Mouse (Mus musculus) cerebellum, adult 9-11 months (tissue): ENCODE measurements around the gene Tbc1d2.
"Not testable (repeated sequence)": the region's sequence is repeated elsewhere in the genome, so short reads cannot be mapped to it uniquely, and the experiment has no call there.

ENCODE experiments used
- DNase-seq: peaks from one replicate; pipeline ENCODE4 v3.0.0; 2022

Tbc1d2 gene

GRCm38 (mm10) chr4:46641283-46641682 is 8.7 kb downstream of the Tbc1d2 start:
- no peak for DNase-seq

DNA sequence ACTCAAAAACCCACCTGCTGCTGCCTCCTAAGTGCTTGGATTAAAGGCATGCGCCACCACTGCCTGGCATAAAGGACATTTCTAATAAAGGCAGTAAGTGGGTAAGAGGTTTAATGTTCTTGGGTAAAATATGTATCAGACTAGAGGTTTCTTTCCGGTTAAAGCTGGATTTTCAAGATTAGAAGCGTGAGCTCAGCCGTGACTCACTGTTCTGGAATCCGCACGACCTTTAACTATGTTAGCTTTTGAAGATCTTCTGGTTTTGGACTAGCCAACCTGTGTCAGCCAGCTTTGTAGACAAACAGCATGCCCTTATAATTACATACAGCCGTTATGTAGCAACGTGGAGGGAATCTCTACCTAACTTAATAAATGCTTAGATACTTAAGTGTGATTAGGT is 10.1 kb downstream of the Tbc1d2 start:
- no peak for DNase-seq

GRCm38 (mm10) chr4:46637250-46637649 is 12.8 kb downstream of the Tbc1d2 start:
- DNase-seq, result not testable (repeated sequence)

- no peak for DNase-seq
These were observed 14.1 kb downstream of the Tbc1d2 start for GRCm38 (mm10) chr4:46635702-46636430.

DNA sequence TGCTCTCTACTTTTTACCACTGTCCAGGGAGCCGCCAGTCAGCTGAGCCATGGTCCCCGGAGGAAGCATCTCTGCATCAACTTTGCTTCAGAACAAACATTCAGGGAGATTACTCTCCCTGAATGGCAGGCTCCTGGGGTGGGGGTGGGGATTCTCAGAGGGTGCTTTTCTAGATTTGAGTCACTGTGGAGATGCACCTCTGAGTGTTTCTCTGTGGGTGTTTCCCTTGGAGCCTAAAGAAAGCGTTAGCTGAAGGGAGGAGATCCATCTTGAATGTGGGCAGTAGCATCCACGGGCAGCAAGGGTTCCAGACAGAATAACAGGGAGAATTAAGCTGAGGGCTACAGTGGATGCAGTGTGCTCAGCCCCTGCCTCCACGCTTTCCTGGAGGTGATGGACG is 15.1 kb downstream of the Tbc1d2 start:
- no peak for DNase-seq

GRCm38 (mm10) chr4:46633565-46633964 is 16.4 kb downstream of the Tbc1d2 start:
- DNase-seq, result not testable (repeated sequence)

DNA sequence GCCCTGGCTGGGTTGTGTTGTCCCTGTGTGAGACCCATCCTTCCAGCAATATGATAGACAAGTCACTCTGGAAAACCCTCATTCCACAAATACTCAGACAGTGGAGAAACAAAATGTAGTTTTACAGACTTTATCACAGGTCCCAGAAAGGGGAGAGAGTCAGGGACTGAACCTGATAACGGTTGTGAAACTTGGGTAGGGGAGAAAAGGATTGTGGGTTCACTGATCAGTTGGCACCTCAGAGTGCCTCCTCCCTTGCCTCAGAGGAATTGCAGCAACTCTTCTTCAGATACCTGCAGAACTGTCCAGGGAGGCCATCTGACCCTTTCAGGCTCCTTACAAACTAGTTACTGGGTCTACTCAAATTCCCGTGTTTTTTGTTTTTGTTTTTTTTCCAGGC is 17.5 kb downstream of the Tbc1d2 start:
- no peak for DNase-seq

- DNase-seq, result no peak
These were observed 19.6 kb downstream of the Tbc1d2 start for GRCm38 (mm10) chr4:46630390-46630789.

GRCm38 (mm10) chr4:46628873-46629272 is 21.1 kb downstream of the Tbc1d2 start:
- DNase-seq, result no peak

- DNase-seq, result no peak
These were observed 21.9 kb downstream of the Tbc1d2 start for GRCm38 (mm10) chr4:46628081-46628480.

DNA sequence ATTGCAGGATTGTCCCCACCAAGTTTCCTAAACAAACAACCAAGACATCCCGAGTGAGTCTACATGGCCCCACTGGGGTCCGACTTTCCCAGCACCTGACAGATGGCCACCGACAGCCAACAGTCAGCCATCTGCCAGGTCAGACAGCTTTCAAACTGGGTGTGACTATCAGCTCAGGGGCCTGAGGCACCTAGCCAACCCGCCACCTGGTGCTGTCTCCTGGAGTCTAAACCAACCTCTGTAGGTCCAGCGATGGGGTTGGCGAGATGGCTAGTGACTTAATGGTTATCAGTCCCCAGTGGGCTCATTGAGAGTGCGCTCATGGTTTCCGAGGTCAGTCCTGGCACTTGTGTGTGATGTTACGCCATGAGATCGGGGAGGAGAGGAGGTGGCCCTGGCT is 24.9 kb downstream of the Tbc1d2 start:
- peak; percentile 87 for DNase-seq

DNA sequence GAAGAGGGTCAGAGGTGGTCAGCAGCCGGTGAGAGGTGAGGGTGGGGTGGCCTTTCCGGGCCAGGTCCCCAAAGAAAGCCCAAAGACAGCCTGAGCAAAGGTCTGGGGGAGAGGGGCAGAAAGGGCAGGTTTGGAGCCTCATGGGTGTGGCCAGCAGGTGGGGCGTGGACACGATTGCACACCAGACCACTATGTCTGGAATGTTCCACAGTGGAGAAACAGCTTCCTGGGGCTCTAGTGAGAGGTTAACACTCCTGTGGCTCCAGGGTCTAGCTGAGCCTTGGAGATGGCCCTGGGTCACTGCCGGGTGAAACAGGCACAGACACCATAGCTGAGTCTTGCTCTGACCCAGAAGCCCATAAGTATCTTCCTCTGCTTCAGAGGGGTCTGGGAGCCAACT is 27.0 kb downstream of the Tbc1d2 start:
- DNase-seq, result no peak

DNA sequence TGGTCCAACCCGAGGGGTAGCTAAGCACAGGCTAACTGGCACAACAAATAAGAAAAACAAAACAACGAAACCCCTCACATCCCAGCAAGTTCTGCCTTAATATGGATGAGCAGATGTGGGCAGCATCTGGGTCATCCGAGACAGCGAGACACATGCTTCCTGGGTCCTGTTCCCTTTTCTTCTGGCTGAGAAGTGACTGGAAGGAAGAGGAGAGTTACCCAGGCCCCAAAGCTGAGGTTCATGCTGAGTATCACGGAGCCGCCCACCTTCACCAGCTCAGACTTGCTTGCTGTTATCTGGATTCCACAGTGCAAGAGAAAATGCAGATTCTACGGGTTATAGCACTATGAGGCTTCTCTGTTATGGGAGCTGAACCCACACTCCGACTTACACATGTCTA is 29.1 kb downstream of the Tbc1d2 start:
- DNase-seq, result no peak

DNA sequence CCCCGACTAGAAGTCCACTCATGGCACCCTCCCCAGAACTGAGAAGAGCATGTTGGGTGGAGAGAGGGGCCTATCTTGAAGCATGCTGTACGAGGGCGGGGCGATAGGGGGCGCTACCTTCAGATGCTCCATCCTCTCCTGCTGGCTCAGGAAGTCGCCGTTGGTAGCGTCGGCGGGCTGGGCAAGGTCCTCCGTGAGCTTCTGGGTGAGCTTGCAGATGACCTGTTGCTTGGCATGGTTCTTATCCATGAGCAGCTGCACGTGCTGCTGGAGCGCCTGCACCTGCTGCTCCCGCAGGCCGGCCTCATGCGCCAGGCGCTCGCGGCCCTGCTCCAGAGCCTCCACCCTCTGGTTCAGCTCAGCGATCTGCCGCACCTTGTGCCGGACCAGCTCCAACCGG is 29.7 kb downstream of the Tbc1d2 start:
- no peak for DNase-seq

- DNase-seq, result no peak
These were observed 31.7 kb downstream of the Tbc1d2 start for GRCm38 (mm10) chr4:46618196-46618817.

- DNase-seq, result no peak
These were observed 32.6 kb downstream of the Tbc1d2 start for GRCm38 (mm10) chr4:46617408-46617807.

DNA sequence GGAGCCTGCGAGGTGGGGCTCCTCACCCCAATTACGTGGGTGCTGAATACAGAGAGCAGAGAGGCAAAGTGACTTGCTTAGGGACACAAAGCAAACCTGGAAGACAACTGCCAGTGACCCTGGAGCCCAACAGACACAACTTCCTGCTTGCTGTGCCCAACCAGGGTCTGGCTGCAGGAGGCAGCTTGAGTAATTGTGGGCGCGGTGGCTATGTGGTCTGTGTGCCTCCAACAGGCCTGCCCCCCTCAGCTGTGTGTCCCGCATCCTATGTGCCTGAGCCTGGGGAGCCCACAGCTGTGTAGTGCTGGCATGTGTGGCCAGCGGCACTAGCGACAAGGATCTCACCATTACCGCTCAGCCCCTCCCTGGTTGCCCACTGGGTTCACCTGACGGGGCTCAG is 35.4 kb downstream of the Tbc1d2 start:
- DNase-seq, result no peak

DNA sequence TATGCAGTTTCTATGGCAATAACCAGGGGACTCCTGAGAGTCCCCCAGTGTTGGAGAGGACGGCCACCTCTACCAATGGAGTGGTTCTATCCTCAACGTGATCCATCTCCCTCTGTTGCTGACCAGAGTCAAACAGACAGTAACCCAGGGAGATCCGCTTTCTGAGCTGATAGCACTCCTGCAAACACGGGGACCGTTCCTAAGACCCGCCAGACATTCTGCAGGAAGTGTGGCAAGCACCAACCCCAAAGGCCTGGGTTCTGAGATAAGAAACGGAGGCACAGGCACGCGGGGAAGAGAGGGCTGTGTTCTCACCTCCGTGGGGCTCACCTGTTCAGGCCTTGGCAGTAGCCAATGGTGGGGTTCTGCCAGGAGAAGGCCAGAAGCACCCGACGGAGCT is 36.4 kb downstream of the Tbc1d2 start:
- DNase-seq, result no peak

DNA sequence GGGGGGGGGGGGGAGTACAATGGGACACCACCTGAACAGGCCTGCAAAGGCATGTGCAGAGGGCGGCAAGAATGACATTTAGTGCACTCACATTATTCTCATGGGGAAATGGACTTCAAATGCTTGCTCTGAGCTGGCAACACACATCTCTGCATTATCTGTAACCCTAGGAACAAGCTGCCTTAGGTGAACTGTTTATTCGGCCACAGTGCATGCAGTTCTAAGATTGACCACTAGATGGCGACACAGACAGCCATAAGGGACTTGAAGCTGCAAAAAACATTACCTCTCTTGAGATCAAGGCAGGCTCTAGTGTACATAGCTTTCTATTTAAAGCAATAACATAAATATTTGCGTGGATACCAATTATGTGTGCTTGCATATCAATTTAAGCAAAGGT is 38.8 kb downstream of the Tbc1d2 start:
- peak; percentile 83 for DNase-seq

DNA sequence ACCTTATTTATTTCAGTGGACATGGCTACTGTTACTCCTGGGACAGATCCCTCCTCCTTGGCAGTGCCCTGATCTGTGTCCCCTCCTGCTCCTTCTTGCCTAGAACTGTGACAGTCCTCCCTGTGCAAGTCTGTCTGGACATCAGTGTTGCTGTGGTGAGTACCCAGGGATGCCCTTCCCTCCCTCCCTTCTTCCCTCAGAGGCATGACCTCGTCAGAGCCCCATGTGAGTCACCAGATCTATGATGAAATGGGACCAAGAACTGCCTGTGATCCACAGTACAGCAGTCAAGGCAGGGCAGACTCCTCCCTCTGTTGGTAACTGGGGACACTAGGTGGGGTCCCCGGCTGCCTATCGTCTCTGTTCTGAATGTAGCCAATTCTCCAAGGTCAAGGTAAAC is 42.4 kb downstream of the Tbc1d2 start:
- no peak for DNase-seq

DNA sequence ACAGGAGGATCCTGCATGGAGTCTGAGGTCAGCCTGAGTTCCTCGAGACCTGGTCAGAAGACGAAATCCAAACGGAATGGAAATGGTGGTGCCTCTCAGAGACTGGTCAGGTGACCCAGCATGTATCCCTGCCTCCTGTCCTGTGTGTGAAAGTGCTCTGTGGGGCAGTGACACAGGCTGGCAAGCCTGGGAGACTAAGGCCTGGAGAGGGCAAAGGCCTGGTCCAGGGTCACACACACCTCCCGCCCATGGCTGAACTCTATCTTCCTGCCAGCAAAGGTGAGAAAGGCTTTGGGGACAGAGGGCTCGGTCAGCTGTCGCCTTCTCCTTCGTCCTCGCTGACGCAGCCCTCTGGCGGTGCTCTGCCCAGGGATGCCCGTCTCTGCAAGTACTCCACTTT is 44.6 kb downstream of the Tbc1d2 start:
- no peak for DNase-seq

- DNase-seq, result peak; percentile 63
These were observed 47.3 kb downstream of the Tbc1d2 start for GRCm38 (mm10) chr4:46602704-46603103.

- peak; percentile 93 for DNase-seq
These were observed 48.1 kb downstream of the Tbc1d2 start, which contains the start of gene Coro2a for GRCm38 (mm10) chr4:46601844-46602423. TSS of gene Coro2a (minus strand) at chr4:46602202.

GRCm38 (mm10) chr4:46601258-46601843 is 48.7 kb downstream of the Tbc1d2 start:
- peak; percentile 86 for DNase-seq
